Mouse (Mus musculus) hindbrain, embryonic 11.5 days (tissue): ENCODE results near the gene Ctbs. TPM values are rescaled to one million over a fixed set of nuclear protein-coding genes. Genes with fewer than 3 reads are reported as not detected.

Experiments
- ATAC-seq: fragments of 200-750 bp; cut with Nextera tagmentation; 2 replicates; pipeline ENCODE4 v1.8.0; 2017; ENCODE audit warnings: mild to moderate bottlenecking, moderate TSS enrichment, moderate library complexity; ENCODE audit not compliant: low FRiP score
- DNase-seq: peaks from one replicate; pipeline ENCODE4 v3.0.0-alpha.2; 2015; ENCODE audit warnings: low spot score
- H3K27ac ChIP-seq: fragments of 300-500 bp; sonication (generic); 2 replicates; pipeline ENCODE4 v1.5.1; 2014; ENCODE audit warnings: mild to moderate bottlenecking, low read depth, low read length
- H3K27me3 ChIP-seq: fragments of 300-500 bp; sonication (generic); 2 replicates; pipeline ENCODE4 v1.6.1; 2014; ENCODE audit warnings: mild to moderate bottlenecking, low read length, moderate library complexity, mixed read lengths; ENCODE audit not compliant: control insufficient read depth, insufficient read depth
- H3K36me3 ChIP-seq: fragments of 300-500 bp; sonication (generic); 2 replicates; pipeline ENCODE4 v1.6.1; 2014; ENCODE audit warnings: mild to moderate bottlenecking, low read length, moderate library complexity, mixed read lengths; ENCODE audit not compliant: control insufficient read depth, insufficient read depth
- H3K4me1 ChIP-seq: fragments of 300-500 bp; sonication (generic); replicated peaks from 2 replicates; pipeline ENCODE4 v1.6.1; 2014; ENCODE audit warnings: low read length, mixed read lengths; ENCODE audit not compliant: control insufficient read depth, insufficient read depth
- H3K4me2 ChIP-seq: fragments of 300-500 bp; sonication (generic); replicated peaks from 2 replicates; pipeline ENCODE4 v1.6.1; 2014; ENCODE audit warnings: mild to moderate bottlenecking, low read depth, low read length
- H3K4me3 ChIP-seq: fragments of 300-500 bp; sonication (generic); 2 replicates; pipeline ENCODE4 v1.5.1; 2014; ENCODE audit warnings: low read depth, low read length
- H3K9ac ChIP-seq: fragments of 300-500 bp; sonication (generic); 2 replicates; pipeline ENCODE4 v1.6.1; 2014; ENCODE audit warnings: low read depth, low read length
- H3K9me3 ChIP-seq: fragments of 300-500 bp; sonication (generic); 2 replicates; pipeline ENCODE4 v1.6.1; 2016; ENCODE audit warnings: low read length; ENCODE audit not compliant: control insufficient read depth
- WGBS: fragments of 180-500 bp; shearing (Covaris S2); extraction: QIAGEN DNeasy Blood & Tissue Kit; methylation state at CpG from one replicate; pipeline ENCODE4 v1.1.7; 2014; 5-methylcytosine and 5-hydroxymethylcytosine counted together
- polyA plus RNA-seq: library from polyadenylated mRNA; unstranded; fragments of >200 nt; fragmentation: Nextera tagmentation; extraction: Ambion mirVana; gene quantifications from 2 replicates; pipeline ENCODE4 v1.2.1, GENCODE M21; 2014

The Ctbs gene
- polyA plus RNA-seq, 1 experiment from 2014 or later, result 8.8 TPM

- H3K9ac ChIP-seq, result no peak overlapping the region
- 93% methylated on average over 7 of the region's 7 CpGs for whole genome bisulfite sequencing
- no peak overlapping the region for H3K4me2 ChIP-seq
- ATAC-seq, result no peak
- H3K27me3 ChIP-seq, result no peaks in the 10 kb centered on the region
- no peaks in the 10 kb centered on the region for H3K36me3 ChIP-seq
- DNase-seq, result no peak
- no peak overlapping the region for H3K4me3 ChIP-seq
- no peaks in the 10 kb centered on the region for H3K9me3 ChIP-seq
- H3K27ac ChIP-seq, result no peak overlapping the region
- H3K4me1 ChIP-seq, result no peaks in the 10 kb centered on the region
Observed at GRCm38 (mm10) chr3:146412480-146412879, 37.1 kb upstream of the Ctbs start.

GRCm38 (mm10) chr3:146413016-146413415, 36.6 kb upstream of the Ctbs start:
- ATAC-seq, result no peak
- WGBS, result 93% methylated on average over 13 of the region's 13 CpGs
- Histone ChIP-seq H3K4me3 (no peak overlapping the region), H3K27ac (no peak overlapping the region), H3K27me3 (no peaks in the 10 kb centered on the region), H3K36me3 (no peaks in the 10 kb centered on the region), H3K4me2 (no peak overlapping the region), H3K9me3 (no peaks in the 10 kb centered on the region), H3K4me1 (no peaks in the 10 kb centered on the region), H3K9ac (no peak overlapping the region)
- DNase-seq, result no peak

- no peak overlapping the region for H3K9ac ChIP-seq
Observed at GRCm38 (mm10) chr3:146413992-146414391, 35.6 kb upstream of the Ctbs start.

GRCm38 (mm10) chr3:146414555-146414954, 35.0 kb upstream of the Ctbs start:
- ATAC-seq, result no peak
- Histone ChIP-seq H3K9me3 (no peaks in the 10 kb centered on the region), H3K36me3 (no peaks in the 10 kb centered on the region), H3K27me3 (no peaks in the 10 kb centered on the region), H3K4me2 (no peak overlapping the region), H3K27ac (no peak overlapping the region), H3K4me1 (no peaks in the 10 kb centered on the region), H3K4me3 (no peak overlapping the region), H3K9ac (no peak overlapping the region)
- no peak for DNase-seq
- 91% methylated on average over 12 of the region's 12 CpGs for WGBS

More at GRCm38 (mm10) chr3:146413992-146414391, 35.6 kb upstream of the Ctbs start:
- H3K9me3 ChIP-seq, result no peaks in the 10 kb centered on the region
- H3K36me3 ChIP-seq, result no peaks in the 10 kb centered on the region
- no peak overlapping the region for H3K4me2 ChIP-seq
- ATAC-seq (no peak), DNase-seq (no peak)
- no peaks in the 10 kb centered on the region for H3K27me3 ChIP-seq
- over 99% methylated on average over 4 of the region's 4 CpGs for WGBS
- H3K27ac ChIP-seq, result no peak overlapping the region
- H3K4me1 ChIP-seq, result no peaks in the 10 kb centered on the region
- no peak overlapping the region for H3K4me3 ChIP-seq

GRCm38 (mm10) chr3:146417873-146418272, 31.7 kb upstream of the Ctbs start:
- H3K4me2 ChIP-seq, result no peak overlapping the region
- H3K9me3 ChIP-seq, result no peaks in the 10 kb centered on the region
- H3K9ac ChIP-seq, result no peak overlapping the region
- no peaks in the 10 kb centered on the region for H3K4me1 ChIP-seq
- 95% methylated on average over 8 of the region's 8 CpGs for WGBS
- DNase-seq, result no peak
- H3K4me3 ChIP-seq, result no peak overlapping the region
- H3K36me3 ChIP-seq, result no peaks in the 10 kb centered on the region
- H3K27me3 ChIP-seq, result no peaks in the 10 kb centered on the region
- no peak for ATAC-seq
- no peak overlapping the region for H3K27ac ChIP-seq

GRCm38 (mm10) chr3:146418901-146419300, 30.7 kb upstream of the Ctbs start:
- Histone ChIP-seq H3K36me3 (no peaks in the 10 kb centered on the region), H3K4me3 (no peak overlapping the region), H3K4me2 (no peak overlapping the region), H3K27me3 (no peaks in the 10 kb centered on the region), H3K27ac (no peak overlapping the region), H3K9me3 (no peaks in the 10 kb centered on the region), H3K9ac (no peak overlapping the region), H3K4me1 (no peaks in the 10 kb centered on the region)
- ATAC-seq (no peak), DNase-seq (no peak)
- 89% methylated on average over 7 of the region's 7 CpGs for WGBS

GRCm38 (mm10) chr3:146419534-146419933, 30.1 kb upstream of the Ctbs start:
- WGBS, result 93% methylated on average over 9 of the region's 9 CpGs
- Histone ChIP-seq H3K4me1 (no peaks in the 10 kb centered on the region), H3K9ac (no peak overlapping the region), H3K4me3 (no peak overlapping the region), H3K27me3 (no peaks in the 10 kb centered on the region), H3K36me3 (no peaks in the 10 kb centered on the region), H3K4me2 (no peak overlapping the region), H3K27ac (no peak overlapping the region), H3K9me3 (no peaks in the 10 kb centered on the region)
- no peak for ATAC-seq
- no peak for DNase-seq

GRCm38 (mm10) chr3:146419992-146420537, 29.5 kb upstream of the Ctbs start:
- no peak overlapping the region for H3K9ac ChIP-seq
- no peaks in the 10 kb centered on the region for H3K9me3 ChIP-seq
- no peak for DNase-seq
- no peak overlapping the region for H3K4me2 ChIP-seq
- H3K27me3 ChIP-seq, result no peaks in the 10 kb centered on the region
- no peak for ATAC-seq
- H3K4me3 ChIP-seq, result no peak overlapping the region
- no peaks in the 10 kb centered on the region for H3K4me1 ChIP-seq
- no peak overlapping the region for H3K27ac ChIP-seq
- 92% methylated on average over 15 of the region's 15 CpGs for WGBS
- H3K36me3 ChIP-seq, result no peaks in the 10 kb centered on the region

- no peak for DNase-seq
- H3K27me3 ChIP-seq, result no peaks in the 10 kb centered on the region
- 63% methylated on average over 8 of the region's 8 CpGs for WGBS
- H3K4me3 ChIP-seq, result no peak overlapping the region
- H3K36me3 ChIP-seq, result no peaks in the 10 kb centered on the region
- H3K9me3 ChIP-seq, result no peaks in the 10 kb centered on the region
- H3K27ac ChIP-seq, result no peak overlapping the region
- H3K9ac ChIP-seq, result no peak overlapping the region
- no peak overlapping the region for H3K4me2 ChIP-seq
- no peaks in the 10 kb centered on the region for H3K4me1 ChIP-seq
- ATAC-seq, result no peak
Observed at GRCm38 (mm10) chr3:146421787-146422186, 27.8 kb upstream of the Ctbs start.
